Mouse (Mus musculus) layer of hippocampus, adult 8-10 months (tissue): ENCODE data around the gene Lyzl6. TPM values are rescaled to one million over a fixed set of nuclear protein-coding genes. Genes with fewer than 3 reads are reported as not detected.

ENCODE experiments used
- DNase-seq, 2 experiments: peaks; one replicate each; pipeline ENCODE4 v3.0.0; 2022; ENCODE audit warnings: low spot score in 2 of 2
- total RNA-seq, 4 experiments: library from RNA; stranded (reverse); gene quantifications; 2 replicates each; pipeline ENCODE4 v1.2.4; 2022

Gene Lyzl6
- not detected for total RNA-seq

GRCm38 (mm10) chr11:103638790-103639189 lies at the start of gene Lyzl6:
Gene Lyzl6 (minus strand): TSS chr11:103638890.
- no peak for DNase-seq

DNA sequence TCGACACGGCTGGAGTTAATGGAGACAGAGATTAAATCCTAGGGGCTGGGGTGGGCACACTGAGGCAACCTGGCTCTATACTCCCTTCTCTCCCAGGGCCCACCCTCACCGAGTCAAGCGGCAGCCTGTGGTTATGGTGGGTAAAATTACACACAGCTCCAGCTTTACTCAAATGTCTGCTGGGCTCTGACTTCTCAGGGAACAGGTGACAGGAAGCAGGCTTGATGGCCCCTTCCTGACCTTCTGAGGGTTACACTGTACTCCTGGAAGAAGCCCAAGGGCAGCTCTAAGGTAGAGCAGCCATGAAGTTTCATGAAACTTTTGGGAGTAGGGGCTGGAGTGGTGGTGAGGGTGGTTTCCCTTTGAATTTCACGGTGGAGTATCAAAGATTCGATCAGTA lies 48.0 kb upstream of the Lyzl6 start:
- no peak for DNase-seq

GRCm38 (mm10) chr11:103685261-103685736 lies 46.6 kb upstream of the Lyzl6 start:
- DNase-seq: peak; percentile 52 to 70

DNA sequence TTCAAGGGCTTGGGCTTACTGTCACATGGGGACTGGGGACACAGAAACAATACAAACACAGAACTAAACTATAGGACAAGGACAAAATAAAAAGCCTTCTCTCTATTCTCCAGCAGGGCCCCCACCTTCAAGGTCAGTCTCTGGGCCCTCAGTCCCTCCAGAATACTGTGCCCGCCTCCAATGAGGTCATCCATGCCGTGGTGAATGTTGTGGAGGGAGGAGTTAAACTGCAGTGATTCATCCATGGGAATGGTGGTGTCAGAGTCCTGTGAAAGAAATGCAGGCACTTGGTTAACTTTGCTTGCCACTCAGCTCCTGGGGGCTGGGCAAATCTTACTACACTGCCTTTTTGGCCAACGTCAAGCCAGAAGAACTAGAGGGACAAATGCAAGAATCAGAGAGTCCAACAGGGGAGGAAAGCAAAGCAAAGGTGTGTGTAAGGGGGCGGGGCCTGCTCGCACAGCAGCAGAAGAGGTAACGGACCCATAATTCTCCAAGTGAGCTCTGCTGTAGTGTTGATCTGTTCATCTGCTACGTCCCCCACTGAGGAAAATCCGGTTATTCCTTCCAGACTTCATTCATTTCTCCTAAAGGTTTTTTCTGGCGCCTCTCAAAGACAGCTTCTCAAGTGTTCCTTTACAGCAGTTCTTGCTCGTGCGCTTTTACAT lies 45.1 kb upstream of the Lyzl6 start:
- DNase-seq: no peak

- DNase-seq: peak in 1 of 2 experiments; percentile 44
Observed at GRCm38 (mm10) chr11:103677042-103677441, 38.4 kb upstream of the Lyzl6 start.

DNA sequence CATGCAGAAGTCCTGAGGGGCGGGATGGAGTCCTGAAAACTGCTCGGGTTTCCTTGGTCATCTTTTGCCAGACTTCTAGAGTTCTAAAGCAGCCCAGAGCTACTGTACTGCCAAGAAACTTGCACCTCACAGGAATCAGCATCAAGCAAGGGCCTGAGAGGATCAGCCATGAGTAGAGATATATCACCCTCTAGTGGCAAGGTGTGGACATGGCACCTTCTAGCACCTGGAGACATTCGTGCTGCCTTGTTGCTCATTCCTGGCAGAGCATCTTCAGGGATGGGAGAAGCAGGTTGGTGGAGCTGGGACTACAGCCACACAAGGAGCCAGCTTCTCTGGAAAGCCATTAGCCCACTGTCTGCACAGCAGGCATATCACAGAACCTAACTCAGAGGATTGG lies 36.9 kb upstream of the Lyzl6 start:
- DNase-seq: peak; percentile 67 to 84

DNA sequence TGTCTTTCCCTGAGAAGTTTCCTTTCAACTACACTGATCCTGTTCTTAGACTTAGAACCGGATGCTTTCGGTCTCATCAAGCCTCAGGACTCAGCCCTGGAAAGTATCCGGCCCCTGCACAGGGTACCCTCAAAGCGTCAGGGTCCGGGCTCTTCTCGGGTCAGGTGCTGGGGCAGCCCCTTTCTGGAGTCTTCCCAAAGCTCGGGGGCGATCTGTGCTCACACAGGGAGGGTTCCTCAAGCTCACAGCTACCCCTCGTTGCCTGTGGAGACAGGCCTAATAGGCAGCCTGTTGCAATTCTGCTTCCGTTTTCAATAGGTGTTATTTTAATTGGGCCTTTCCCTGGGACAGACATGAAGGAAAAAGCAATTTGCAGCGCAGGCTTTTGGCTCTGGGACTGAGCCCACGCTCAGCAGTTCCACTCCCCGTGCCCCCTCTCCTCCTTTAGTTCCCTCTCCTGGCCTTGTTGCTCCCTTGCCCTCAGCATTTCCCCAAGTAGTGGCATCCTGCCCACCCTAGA lies 28.3 kb upstream of the Lyzl6 start:
- DNase-seq: no peak

DNA sequence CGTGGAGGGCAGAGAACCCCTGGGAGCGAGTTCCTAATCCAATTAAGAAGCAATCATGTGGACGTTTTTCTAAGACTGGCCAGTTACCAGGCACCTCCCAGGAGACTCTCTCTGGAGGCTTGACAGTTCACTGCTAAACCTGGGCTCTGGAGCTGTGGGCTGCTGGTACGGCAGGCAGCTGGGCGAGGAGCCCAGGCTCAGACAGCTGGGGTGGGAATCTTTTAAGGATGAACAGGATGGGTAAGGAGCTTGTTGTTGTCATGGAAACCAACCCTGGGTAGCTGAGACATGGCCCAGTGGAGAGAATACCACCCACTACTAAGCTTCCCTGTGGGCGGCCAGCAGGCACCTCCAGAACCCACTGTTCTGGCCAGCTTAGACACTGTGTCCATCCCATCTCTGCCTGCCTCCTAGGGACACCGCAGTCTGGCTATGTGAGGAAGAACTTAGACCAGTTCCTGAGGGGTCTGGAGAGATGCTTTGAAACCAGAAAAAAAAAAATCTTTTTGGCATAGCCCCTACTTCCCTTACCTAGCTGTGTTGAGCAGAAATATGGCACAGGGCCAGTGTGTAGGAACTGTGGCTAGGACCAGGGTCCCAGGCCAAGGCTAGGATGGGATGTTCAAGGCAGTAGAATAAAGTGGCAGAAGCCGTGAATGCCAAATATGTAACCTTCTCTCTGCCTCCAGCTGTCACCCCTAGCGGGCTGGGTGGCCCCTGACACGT lies 27.7 kb upstream of the Lyzl6 start:
- DNase-seq: peak; percentile 85 to 86

GRCm38 (mm10) chr11:103665695-103666094 lies 27.0 kb upstream of the Lyzl6 start:
- DNase-seq: no peak

DNA sequence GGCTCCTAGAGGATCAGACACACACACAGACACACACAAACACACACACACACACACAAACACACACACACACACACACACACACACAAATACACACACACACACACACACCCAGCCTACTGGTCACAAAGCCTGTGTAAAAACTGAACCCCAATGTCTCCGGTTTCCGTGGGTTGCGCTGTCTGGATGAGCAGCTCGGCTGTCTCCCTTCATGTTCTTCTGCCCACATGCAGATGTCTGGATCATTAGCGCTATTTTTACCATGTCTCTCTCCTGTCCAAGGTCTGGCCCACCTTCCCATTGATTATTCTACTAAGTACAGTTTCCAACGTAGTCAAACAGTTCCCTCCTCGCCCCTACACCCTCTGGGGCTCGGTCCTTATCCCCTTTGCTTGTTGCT lies 24.4 kb upstream of the Lyzl6 start:
- DNase-seq: no peak

DNA sequence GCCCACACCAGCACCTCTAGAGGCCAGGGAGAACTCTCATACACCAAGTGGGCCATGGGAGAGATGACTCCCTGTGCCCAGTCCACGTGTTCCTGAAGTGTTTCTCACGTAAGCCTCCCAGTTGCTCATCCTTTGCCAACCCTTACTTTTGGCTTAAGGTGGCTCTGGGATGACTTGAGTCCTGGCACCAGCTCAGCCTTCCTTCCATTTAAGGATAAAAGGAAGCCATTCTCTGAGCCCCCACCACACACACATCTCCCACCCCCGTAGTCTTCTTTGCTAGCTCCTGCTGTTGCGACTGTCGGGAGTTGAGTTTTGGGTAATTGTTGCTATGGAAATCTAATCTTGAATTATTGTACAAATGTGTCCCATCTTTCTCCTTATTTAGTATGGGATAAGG lies 23.9 kb upstream of the Lyzl6 start:
- DNase-seq: peak; percentile 67 to 77

DNA sequence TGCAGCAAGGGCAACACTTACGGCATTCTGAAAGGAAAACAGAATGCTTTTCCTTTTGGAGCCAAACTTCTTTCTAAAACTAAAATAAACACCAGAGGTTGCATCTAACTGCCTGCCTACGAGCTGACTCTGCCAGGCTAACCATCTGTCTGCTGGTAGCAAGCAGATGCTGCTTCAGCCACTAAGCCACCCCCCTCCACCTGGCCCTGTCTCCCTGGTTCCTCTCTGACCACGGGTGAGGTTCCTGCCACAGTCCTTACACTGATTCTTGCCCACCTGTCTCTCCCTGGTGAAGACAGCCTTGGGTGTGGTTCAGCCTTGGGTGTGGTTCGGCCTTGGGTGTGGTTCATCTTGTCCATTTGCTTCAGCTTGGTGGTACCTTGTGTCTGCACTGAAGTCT lies 23.2 kb upstream of the Lyzl6 start:
- DNase-seq: peak in 1 of 2 experiments; percentile 67

- DNase-seq: no peak
Observed at GRCm38 (mm10) chr11:103658189-103658588, 19.5 kb upstream of the Lyzl6 start.

- no peak for DNase-seq
Observed at GRCm38 (mm10) chr11:103656520-103656919, 17.8 kb upstream of the Lyzl6 start.

GRCm38 (mm10) chr11:103653359-103653965 lies 14.8 kb upstream of the Lyzl6 start:
- DNase-seq: peak in 1 of 2 experiments; percentile 38

- peak in 1 of 2 experiments; percentile 51 for DNase-seq
Observed at GRCm38 (mm10) chr11:103651426-103651825, 12.7 kb upstream of the Lyzl6 start.

- DNase-seq: no peak
Observed at GRCm38 (mm10) chr11:103649983-103650493, 11.3 kb upstream of the Lyzl6 start.

GRCm38 (mm10) chr11:103649301-103649982 lies 10.8 kb upstream of the Lyzl6 start, which contains the start of gene Rprml:
Gene Rprml (plus strand): TSS chr11:103649570.
- peak; percentile 81 to 86 for DNase-seq

GRCm38 (mm10) chr11:103648656-103649055 lies 10.0 kb upstream of the Lyzl6 start:
- DNase-seq: peak in 1 of 2 experiments; percentile 61

DNA sequence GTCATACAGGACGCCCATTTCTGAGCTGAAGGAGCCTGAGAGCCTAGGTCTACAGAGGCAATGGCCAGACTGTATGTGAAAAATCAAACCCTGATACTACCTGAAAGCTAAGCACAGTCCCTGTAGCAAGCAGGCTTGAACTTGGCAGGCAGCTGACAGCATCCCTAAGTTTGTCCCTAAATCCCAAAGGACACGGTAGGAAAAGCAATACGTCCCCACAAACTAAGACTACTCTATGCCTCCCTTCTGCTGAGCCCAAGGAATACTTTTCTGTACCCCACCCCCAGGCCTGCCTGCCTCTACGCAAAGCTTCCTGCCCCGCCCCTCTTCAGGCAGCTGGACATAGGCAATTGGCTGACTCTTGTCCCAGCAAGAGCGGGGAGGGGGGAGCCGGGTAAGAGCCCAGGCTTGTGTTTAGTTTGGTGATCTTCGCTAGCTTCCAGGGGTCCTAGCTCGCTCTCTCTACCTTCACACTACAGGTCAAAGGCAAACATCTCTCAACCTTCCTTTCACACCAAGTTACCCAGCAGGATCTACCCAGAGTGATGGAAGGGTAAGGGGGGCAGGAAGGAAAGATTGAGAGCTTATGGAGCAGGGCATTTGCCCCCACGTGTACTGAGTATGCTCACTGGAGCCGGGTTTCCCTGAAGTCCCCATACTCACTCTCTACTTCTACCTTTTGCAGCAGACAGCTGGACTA lies 9.4 kb upstream of the Lyzl6 start:
- peak in 1 of 2 experiments; percentile 3 for DNase-seq
